Mouse (Mus musculus): ENCODE data around the gene Itga10.
A peak's percentile ranks its signal among the peaks of the same experiment; 100 is the strongest.

The Itga10 gene

GRCm38 (mm10) chr3:96707903-96708683, 62.7 kb downstream of the Itga10 start, which contains the start of gene Nudt17:
TSS of gene Nudt17 (minus strand) at chr3:96708562.
- peak; percentile 77 for ATAC-seq (ENCODE audit: insufficient number of reproducible peaks, low FRiP score, low TSS enrichment)

DNA sequence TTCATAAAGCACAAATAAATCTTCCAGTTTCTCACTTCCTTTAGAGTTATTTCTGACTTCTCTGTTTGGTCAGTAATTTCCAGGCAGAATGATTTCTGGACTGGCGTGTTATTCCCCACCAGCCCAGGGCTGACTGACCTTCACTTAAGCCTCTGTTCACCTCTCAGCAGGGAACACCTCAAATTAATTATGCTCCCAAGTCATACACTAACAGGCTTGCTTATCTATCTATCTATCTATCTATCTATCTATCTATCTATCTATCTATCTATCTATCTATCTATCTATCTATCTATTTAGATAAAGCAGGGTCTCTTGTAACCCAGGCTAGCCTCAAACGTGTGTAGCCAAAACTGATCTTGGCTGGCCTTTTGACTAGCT, 63.3 kb downstream of the Itga10 start:
- ATAC-seq (ENCODE audit: insufficient number of reproducible peaks, low FRiP score, low TSS enrichment) = no peak
